Mouse (Mus musculus) gastrocnemius, postnatal 25 days (tissue): ENCODE measurements around the gene Gm14214. TPM values are rescaled to one million over a fixed set of nuclear protein-coding genes. Genes with fewer than 3 reads are reported as not detected.

Source experiments
- DNase-seq: peaks from one replicate; pipeline ENCODE4 v3.0.0; 2022
- long read RNA-seq, 2 experiments: library from polyadenylated mRNA; stranded (forward); transcript quantifications; one replicate each; pipeline ENCODE4 v2.0.0; 2021
- total RNA-seq, 2 experiments: library from RNA; stranded (reverse); gene quantifications; 1 replicate in 1 of 2; 2 replicates in 1 of 2; pipeline ENCODE4 v1.2.3; 2021

Gm14214 gene
- total RNA-seq: not detected
- long read RNA-seq, experiment 1: 0 reads
- long read RNA-seq, experiment 2: 0 reads

GRCm38 (mm10) chr2:154769930-154770329 lies at the start of gene Gm14214:
TSS of gene Gm14214 (minus strand) at chr2:154770030.
- no peak for DNase-seq

DNA sequence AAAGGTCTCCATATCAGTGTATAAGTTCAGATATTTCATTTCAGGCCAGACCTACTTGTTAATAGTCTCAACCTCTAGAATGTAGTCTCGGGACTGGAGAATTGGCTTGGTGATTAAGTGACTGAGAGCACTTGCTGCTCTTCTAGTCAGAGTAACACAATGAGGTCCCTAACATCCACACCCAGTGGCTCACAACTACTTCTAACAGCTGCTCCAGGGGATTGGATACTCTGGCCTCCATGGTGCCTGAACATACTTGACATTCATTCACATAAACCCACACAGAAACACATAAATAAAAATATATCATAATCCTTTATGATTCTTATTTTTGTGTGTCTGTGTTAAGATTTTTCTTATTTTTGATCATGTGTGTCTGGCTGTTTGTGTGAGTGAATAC lies 48.8 kb upstream of the Gm14214 start:
- DNase-seq: no peak

- no peak for DNase-seq
These were observed 48.0 kb upstream of the Gm14214 start for GRCm38 (mm10) chr2:154817788-154818187.

DNA sequence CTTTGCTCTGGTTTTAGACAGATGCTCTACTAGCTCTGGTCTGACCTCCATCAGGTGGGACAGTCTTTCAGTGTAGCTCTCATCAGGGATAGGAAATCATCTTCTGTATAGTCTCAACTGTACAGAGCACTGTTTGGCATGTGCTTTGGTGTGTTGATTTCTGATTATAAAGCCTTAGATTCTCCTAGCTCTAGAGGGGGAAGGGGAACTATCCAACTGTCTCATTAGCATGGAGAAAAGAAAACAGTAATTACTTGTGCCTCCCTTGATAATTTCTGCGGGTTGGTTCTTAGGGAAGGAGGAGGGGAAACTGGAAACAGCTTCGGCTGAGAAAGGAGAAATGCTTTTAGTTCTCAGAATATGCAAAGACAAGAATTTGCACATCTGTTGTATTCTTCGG lies 47.3 kb upstream of the Gm14214 start:
- DNase-seq: no peak

- no peak for DNase-seq
These were observed 43.6 kb upstream of the Gm14214 start for GRCm38 (mm10) chr2:154813426-154813825.

- DNase-seq: no peak
These were observed 41.0 kb upstream of the Gm14214 start for GRCm38 (mm10) chr2:154810821-154811220.

GRCm38 (mm10) chr2:154809107-154809762 lies 39.4 kb upstream of the Gm14214 start:
- DNase-seq: no peak

GRCm38 (mm10) chr2:154807689-154808088 lies 37.9 kb upstream of the Gm14214 start:
- no peak for DNase-seq

DNA sequence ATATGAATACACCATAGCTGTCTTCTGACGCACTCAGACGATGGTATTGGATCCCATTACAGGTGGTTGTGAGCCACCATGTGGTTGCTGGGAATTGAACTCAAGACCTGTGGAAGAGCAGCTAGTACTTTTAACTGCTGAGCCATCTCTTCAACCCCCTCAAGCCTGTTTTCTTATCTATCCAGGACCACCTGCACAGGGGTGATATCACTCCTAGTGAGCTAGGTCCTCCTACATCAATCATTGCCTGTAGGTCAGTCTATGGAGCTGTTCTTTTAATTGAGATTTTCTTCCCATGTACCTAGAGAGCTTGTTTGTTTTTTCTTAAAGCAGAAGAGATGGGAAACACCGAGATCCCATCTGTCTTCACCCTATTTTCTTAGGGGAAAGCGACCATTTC lies 34.0 kb upstream of the Gm14214 start:
- DNase-seq: no peak

DNA sequence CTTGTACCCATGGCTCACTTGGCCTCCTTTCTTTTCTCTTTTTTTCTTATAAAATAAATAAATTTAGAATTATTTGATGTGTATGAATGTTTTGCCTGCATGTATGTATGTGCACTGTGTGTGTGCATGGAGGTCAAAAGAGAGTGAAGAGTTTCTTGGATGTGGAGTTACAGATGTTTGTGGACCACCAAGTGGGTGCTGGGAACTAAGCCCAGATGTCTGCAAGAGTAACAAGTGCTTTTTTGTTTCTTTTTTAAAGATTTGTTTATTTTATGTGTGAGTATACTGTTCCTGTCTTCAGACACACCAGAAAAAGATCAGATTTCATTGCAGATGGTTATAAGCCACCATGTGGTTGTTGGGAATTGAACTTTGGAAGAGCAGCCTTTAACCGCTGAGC lies 33.5 kb upstream of the Gm14214 start:
- DNase-seq: no peak

- peak; percentile 84 for DNase-seq
These were observed 22.1 kb upstream of the Gm14214 start for GRCm38 (mm10) chr2:154791661-154792642.

GRCm38 (mm10) chr2:154790656-154791483 lies 21.0 kb upstream of the Gm14214 start, which contains the start of the genes Raly and a:
TSS of gene Raly (plus strand) at chr2:154791096.
TSS of gene a (plus strand) at chr2:154791402.
- DNase-seq: peak; percentile 99

DNA sequence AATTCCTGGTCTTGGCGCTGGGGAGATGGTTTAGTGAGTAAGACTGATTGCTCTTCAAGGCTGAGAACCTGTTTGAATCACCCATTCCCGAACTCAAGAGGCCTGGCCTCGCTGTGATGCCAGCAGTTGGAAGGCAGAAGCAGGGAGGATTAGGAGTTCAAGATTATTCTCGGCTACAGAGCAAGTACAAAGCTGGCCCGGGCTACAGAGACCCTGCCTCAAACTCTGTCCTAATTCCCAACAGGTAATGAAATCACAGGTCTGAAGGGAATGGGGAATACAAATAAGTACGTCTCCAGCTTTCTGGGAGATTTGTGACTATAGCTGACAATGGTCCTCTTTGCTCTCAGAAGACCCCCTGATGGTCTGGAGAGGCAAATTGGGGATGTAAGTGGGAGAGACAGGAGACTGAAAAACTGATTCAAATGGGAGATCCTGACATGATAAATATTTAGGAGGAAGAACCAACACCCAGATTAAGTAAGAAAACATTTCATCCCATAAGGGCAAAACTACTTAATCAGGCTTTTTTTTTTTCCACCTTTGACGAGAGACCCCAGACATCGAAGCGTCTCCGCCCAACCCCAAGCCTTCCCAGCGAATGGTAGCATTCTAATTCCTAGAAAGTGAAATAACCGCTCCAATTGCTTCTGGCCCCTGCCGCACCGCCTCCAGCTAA lies 20.3 kb upstream of the Gm14214 start:
- no peak for DNase-seq

GRCm38 (mm10) chr2:154789381-154789780 lies 19.6 kb upstream of the Gm14214 start:
- DNase-seq: no peak

DNA sequence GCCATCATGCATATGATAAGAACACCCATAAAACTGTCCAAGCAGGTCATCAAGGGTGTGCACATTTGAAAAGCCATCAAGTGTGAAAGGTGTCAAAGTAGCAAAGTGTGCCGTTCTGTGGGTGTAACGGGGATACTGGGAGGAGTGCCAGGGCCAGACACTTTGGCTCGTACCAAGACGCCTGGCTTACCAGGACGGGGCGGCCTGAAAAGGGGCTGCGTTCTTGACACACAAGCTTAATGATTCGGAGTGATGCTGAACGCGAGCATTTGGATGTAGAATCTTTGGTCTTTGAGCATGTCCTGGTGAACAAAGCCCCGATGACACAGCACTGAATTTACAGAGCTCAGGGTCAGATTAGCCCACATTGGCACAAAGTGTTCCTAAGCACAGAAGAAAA lies 16.9 kb upstream of the Gm14214 start:
- no peak for DNase-seq

DNA sequence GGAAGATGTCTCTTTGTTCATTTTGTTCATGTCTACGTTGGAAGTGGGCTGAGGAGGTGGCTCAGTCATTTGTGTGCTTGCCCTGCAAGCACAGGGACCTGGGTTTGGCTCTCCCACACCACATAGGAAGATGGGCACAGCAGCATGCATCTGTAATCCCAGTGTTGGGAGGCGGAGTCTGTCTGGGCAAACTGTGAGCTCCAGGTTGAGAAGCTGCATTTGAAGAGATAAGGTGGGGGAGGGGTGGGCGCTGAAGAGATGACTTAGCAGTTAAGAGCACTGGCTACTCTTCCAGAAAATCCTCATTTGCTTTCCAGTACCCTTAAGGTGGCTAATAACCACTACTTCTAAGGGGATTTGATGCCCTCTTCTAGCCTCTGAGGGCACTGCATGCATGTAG lies 16.4 kb upstream of the Gm14214 start:
- no peak for DNase-seq

- no peak for DNase-seq
These were observed 15.5 kb upstream of the Gm14214 start for GRCm38 (mm10) chr2:154785284-154785683.

- no peak for DNase-seq
These were observed 13.2 kb upstream of the Gm14214 start for GRCm38 (mm10) chr2:154782856-154783650.

DNA sequence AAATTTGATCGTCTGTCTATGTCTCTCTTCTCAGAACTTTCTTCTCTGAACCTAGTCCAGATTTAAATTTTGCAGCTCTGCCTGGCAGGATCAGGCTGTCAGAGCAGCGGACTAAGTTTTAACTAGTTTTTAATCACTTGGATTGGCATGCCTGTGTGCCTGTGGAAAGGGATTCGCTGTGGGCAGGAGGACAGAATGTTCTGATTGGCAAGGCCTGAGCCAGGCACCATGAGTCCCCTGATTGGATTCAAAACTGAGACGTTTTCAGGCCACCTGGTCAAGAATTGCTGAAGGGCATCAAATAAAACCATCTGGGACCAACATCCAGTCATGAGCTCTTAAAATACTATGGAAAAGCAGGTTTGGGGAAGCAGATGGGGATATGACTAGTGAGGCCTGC lies 12.5 kb upstream of the Gm14214 start:
- DNase-seq: no peak

DNA sequence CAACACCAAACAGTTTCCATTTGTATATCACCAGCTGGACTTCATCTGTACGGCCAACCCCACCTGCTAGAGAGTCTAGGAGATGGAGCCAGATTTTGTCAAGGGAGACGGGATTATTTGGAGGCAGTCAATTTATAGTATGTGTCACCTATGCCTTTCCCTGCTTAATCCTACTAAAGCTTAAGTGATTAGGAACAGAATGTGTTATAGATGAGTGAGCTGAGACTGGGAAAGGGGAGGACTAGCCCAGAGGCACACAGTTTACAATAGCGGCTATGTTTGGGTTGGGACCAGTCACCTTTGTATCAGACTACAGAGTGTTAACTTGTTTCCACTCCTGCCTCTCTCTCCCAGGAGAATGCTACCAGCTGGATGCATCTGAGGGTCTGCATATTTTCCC lies 9.8 kb upstream of the Gm14214 start:
- DNase-seq: no peak

GRCm38 (mm10) chr2:154776496-154776895 lies 6.7 kb upstream of the Gm14214 start:
- no peak for DNase-seq
